Mouse (Mus musculus): Measurements from ENCODE around the gene Gas7. TPM values are rescaled to one million over a fixed set of nuclear protein-coding genes. Genes with fewer than 3 reads are reported as not detected.

The Gas7 gene
- polyA plus RNA-seq, 1 experiment: 355 TPM

DNA sequence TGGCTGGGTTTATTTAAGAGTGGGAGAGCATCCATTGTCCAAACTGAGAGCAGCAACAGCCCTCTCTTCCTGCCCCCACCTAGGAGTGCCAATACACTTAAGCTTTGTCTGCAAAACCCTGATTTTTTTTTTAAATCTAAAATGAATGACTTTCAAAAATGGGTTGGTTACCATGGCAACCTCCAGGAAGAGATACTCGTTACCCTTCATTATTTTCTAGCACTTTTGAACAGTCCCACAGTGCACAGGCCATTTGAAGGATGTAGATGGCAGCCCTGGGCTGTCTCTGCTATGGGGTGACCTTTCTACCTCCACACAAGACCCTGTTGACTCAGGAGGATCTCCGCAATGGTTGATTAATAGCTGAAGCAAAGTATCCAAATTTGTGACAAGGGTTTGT, 230.9 kb downstream of the Gas7 start:
- H3K27ac ChIP-seq (ENCODE audit: insufficient read depth, low read depth, low read length): no peak overlapping the region
- no peaks in the 10 kb centered on the region for H3K4me1 ChIP-seq (ENCODE audit: control insufficient read depth, insufficient read depth, low read length)
- H3K4me3 ChIP-seq (ENCODE audit: insufficient read depth, low read length): no peak overlapping the region
- TF ChIP-seq POLR2A (IDR thresholded peaks at IDR 0.05; ENCODE audit: borderline replicate concordance, low read depth, low read length): no peak
- no peak for TF ChIP-seq CTCF (IDR thresholded peaks at IDR 0.05; ENCODE audit: low read depth, low read length)

DNA sequence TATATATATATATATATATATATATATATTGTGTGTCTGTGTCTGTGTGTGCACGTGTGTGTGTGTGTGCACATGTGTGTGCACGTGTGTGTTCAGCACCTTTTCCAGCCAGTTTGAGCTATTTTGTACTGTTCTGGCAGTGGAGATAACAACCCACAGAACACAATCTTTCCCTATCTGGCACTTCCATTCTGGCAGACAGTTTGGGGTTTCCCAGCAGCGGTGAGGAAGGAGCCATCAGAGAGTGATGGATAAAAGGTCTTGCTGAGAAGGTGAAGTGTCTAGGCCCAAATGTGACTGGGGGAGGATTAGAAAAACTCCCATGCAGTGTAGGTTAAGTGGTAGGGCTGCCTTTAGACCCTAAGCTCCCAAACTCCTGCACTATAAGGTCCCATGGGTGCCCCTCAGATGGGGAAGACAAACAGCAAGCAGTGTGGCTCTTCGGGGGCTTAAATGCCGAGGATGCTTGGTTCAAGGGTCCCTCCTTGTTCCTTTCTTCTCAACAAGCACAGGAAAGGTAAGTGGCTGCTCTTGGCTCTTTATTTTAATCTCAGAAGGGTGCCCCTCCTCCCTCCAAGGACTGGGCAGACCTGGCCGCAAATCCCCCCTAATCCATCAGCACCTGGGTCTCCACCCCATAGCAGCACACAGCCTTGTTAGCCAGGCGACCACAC, 239.6 kb downstream of the Gas7 start, which contains the start of gene Rcvrn:
Gene Rcvrn (plus strand): TSS at position 624 of the 674 bp plus-strand sequence.
- H3K4me1 ChIP-seq (ENCODE audit: control insufficient read depth, insufficient read depth, low read length): no peaks in the 10 kb centered on the region
- H3K27ac ChIP-seq (ENCODE audit: insufficient read depth, low read depth, low read length): no peak within 1 kb of the TSS
- H3K4me3 ChIP-seq (ENCODE audit: insufficient read depth, low read length): no peak within 1 kb of the TSS
- no peak for TF ChIP-seq POLR2A (IDR thresholded peaks at IDR 0.05; ENCODE audit: borderline replicate concordance, low read depth, low read length)
- TF ChIP-seq CTCF (IDR thresholded peaks at IDR 0.05; ENCODE audit: low read depth, low read length): no peak

DNA sequence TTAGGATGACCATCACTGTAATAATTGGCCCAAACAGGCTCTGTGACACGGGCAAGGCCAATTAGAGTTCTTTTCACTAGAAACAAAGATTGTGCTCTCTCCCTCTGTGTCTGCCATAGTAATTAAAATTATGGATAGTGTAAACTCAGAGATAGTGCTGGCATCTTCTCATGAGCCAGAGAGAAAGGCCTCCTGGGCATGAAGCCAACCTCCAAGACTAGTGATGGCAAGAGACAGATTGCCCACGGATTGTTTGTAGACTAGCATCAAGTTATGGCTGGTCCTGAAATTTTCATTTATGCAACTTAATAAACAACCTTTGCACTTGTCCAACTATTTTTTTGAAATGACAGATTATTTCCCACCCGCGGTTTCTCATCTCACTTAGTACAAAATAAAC, 257.7 kb downstream of the Gas7 start:
- H3K4me3 ChIP-seq (ENCODE audit: insufficient read depth, low read length): no peak overlapping the region
- 0 out of 2 replicates have a peak, but pooled peaks cover 4% of the 10 kb centered on the region for H3K4me1 ChIP-seq (ENCODE audit: control insufficient read depth, insufficient read depth, low read length)
- TF ChIP-seq CTCF (IDR thresholded peaks at IDR 0.05; ENCODE audit: low read depth, low read length): no peak
- no peak for TF ChIP-seq POLR2A (IDR thresholded peaks at IDR 0.05; ENCODE audit: borderline replicate concordance, low read depth, low read length)
- H3K27ac ChIP-seq (ENCODE audit: insufficient read depth, low read depth, low read length): no peak overlapping the region

DNA sequence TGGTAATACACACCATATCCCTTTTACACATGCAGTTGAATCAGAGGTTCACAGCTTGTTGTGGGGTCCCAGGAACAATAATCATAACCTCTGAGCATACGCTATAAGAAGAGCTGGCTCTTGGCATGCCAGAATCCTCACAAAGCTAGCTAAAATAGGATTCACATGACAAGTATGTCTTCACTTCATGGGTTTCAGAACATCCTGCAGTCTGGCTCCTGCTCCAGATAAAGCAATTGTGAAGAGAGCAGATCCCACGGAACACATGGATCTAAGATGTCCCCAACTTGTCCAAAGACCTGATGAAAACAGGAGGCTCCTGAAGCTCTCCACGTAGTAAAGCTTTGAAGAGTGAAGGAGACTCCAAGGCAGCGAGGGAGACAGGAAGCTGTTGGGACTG, 260.1 kb downstream of the Gas7 start:
- Histone ChIP-seq H3K27ac (ENCODE audit: insufficient read depth, low read depth, low read length) (no peak overlapping the region), H3K4me3 (ENCODE audit: insufficient read depth, low read length) (no peak overlapping the region), H3K4me1 (ENCODE audit: control insufficient read depth, insufficient read depth, low read length) (0 out of 2 replicates have a peak, but pooled peaks cover 4% of the 10 kb centered on the region)
- TF ChIP-seq CTCF (IDR thresholded peaks at IDR 0.05; ENCODE audit: low read depth, low read length) (no peak), POLR2A (IDR thresholded peaks at IDR 0.05; ENCODE audit: borderline replicate concordance, low read depth, low read length) (no peak)

DNA sequence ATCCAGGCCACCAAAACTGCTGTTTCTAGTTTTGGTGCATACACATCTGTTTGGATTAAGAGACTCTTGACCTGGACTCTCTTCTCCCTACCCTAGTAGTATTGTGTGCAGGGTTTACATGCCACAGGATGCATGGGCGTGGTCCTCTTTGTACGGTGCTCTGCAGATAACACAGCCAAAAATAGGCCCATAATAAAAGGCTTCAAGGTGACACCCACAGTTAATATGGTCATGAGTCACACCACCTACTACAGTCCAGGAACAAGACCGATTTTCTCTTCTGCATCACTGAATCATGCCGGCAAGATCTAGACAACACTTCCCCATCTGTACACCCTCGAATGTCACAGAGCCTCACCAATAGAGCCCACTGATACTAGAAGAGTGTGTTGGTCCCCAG, 266.2 kb downstream of the Gas7 start:
- no peak overlapping the region for H3K4me3 ChIP-seq (ENCODE audit: insufficient read depth, low read length)
- no peaks in the 10 kb centered on the region for H3K4me1 ChIP-seq (ENCODE audit: control insufficient read depth, insufficient read depth, low read length)
- H3K27ac ChIP-seq (ENCODE audit: insufficient read depth, low read depth, low read length): no peak overlapping the region
- TF ChIP-seq CTCF (IDR thresholded peaks at IDR 0.05; ENCODE audit: low read depth, low read length) (no peak), POLR2A (IDR thresholded peaks at IDR 0.05; ENCODE audit: borderline replicate concordance, low read depth, low read length) (no peak)

DNA sequence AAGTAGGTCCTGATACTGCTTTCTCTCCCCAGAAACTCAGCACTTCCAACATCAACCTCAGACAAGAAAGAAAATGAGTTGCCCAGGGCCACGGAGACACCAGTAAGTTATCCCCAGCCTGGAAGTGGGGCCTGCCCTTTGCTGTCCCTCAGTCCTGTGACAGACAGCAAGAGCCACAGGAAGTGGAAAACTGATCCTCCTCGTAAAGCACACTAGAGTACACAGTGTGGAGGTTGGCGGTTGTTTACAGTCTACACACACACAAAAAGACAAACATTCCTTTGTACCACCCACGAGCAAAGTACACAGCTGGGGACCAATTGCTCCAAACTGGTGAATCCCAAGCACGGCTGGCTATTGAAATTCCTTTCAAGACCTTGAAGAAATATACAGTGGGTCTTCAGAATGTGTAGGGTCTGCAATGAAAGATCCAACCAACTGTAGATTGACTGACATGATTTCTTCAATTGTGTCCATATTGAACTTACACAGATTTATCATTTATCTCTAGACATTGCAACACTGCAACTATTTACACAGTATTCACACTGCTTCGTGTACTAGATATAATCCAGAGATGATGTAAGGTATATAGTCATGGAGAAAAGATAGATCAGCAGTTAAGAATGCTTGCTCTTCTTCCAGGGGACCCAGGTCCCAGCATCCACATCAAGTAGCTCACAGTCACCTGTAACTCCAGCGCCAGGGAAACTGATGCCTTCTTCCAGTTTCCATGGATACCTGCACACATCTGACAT, 267.3 kb downstream of the Gas7 start:
- Histone ChIP-seq H3K4me3 (ENCODE audit: insufficient read depth, low read length) (no peak overlapping the region), H3K4me1 (ENCODE audit: control insufficient read depth, insufficient read depth, low read length) (no peaks in the 10 kb centered on the region), H3K27ac (ENCODE audit: insufficient read depth, low read depth, low read length) (no peak overlapping the region)
- TF ChIP-seq CTCF (IDR thresholded peaks at IDR 0.05; ENCODE audit: low read depth, low read length) (no peak), POLR2A (IDR thresholded peaks at IDR 0.05; ENCODE audit: borderline replicate concordance, low read depth, low read length) (no peak)

DNA sequence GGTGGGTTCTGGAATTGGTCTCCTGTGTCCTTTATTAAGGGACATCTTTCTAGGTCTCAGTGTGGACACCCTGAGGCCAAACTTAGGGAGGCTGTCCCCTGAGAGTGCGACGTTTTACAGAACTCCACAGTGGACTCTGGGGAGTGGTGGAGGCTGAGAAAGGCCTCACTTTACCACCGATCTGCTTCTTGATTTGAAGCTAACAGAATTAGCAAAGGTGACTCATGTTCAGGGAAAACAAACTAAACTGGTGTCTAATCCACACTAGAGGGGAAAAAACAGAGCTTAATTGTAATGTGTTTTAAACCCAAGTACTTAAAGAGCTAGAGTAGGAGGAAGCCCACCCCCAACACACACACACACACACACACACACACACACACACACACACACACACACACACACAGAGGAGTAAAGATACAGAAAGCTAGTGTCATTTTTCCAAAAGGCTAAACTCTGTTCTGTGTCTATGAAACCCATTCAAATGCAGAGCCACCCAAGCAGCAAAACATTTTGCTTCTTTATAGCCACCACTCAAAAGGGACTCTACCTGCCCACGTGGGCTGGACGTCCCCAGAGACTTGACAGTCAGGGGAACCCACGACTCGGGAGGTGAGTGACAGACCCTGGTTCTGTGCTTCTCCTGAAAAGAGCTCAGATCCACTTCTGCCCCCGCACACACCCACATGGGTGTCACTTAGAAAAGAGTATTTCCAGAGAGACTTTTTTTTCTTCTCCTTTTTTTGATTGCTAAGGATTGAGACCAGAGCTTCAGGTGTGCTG, 268.2 kb downstream of the Gas7 start:
- no peak for TF ChIP-seq POLR2A (IDR thresholded peaks at IDR 0.05; ENCODE audit: borderline replicate concordance, low read depth, low read length)
- TF ChIP-seq CTCF (IDR thresholded peaks at IDR 0.05; ENCODE audit: low read depth, low read length): no peak
- no peak overlapping the region for H3K27ac ChIP-seq (ENCODE audit: insufficient read depth, low read depth, low read length)
- no peaks in the 10 kb centered on the region for H3K4me1 ChIP-seq (ENCODE audit: control insufficient read depth, insufficient read depth, low read length)
- H3K4me3 ChIP-seq (ENCODE audit: insufficient read depth, low read length): no peak overlapping the region

DNA sequence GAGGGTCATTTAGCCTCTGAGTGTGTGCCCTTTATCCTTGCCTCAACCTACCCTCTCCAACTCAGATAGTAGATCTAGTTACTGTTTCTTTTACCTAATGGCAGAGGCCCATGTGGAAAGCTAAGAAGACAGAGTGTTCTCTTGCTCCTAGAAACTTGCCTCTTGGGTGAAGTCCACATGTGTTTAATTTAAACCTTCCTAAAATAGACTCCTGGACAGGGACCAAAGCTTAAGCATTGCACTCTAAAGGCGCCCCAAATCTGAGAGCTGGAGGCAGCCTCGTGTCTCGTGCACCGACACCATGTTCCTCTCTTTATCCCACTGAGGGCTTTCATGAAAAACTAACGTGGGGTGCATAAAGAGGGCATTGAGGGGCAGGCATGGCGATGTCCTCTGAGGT, 271.9 kb downstream of the Gas7 start:
- TF ChIP-seq POLR2A (IDR thresholded peaks at IDR 0.05; ENCODE audit: borderline replicate concordance, low read depth, low read length): no peak
- TF ChIP-seq CTCF (IDR thresholded peaks at IDR 0.05; ENCODE audit: low read depth, low read length): no peak
- H3K4me1 ChIP-seq (ENCODE audit: control insufficient read depth, insufficient read depth, low read length): no peaks in the 10 kb centered on the region
- no peak overlapping the region for H3K27ac ChIP-seq (ENCODE audit: insufficient read depth, low read depth, low read length)
- no peak overlapping the region for H3K4me3 ChIP-seq (ENCODE audit: insufficient read depth, low read length)

DNA sequence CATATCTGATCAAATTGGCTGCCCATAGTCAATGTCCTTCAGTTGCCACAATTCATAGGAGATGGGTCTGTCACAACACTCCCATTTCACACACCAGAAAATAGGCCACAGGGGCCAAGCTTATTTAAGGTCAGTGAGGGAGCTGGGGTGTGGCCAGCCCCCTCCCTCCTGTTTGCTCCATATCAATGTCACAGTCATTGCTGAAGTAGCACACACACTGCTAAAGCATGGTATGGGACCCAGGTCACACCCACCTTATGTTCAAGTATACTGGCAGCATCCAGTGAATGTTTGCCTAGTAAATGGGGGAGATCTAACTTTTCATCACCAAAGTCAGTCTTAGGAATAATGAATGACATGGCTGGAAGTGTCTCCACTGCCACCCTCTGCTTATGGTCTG, 273.5 kb downstream of the Gas7 start:
- TF ChIP-seq POLR2A (IDR thresholded peaks at IDR 0.05; ENCODE audit: borderline replicate concordance, low read depth, low read length): no peak
- no peak for TF ChIP-seq CTCF (IDR thresholded peaks at IDR 0.05; ENCODE audit: low read depth, low read length)
- Histone ChIP-seq H3K4me3 (ENCODE audit: insufficient read depth, low read length) (no peak overlapping the region), H3K27ac (ENCODE audit: insufficient read depth, low read depth, low read length) (no peak overlapping the region), H3K4me1 (ENCODE audit: control insufficient read depth, insufficient read depth, low read length) (no peaks in the 10 kb centered on the region)
